Mouse (Mus musculus) hindbrain, embryonic 16.5 days (tissue): ENCODE measurements around the gene Tmod3. TPM values are rescaled to one million over a fixed set of nuclear protein-coding genes. Genes with fewer than 3 reads are reported as not detected.
"Not testable (repeated sequence)": the region's sequence is repeated elsewhere in the genome, so short reads cannot be mapped to it uniquely, and the experiment has no call there.

Experiments
- ATAC-seq: fragments of 200-750 bp; cut with Nextera tagmentation; 2 replicates; pipeline ENCODE4 v1.8.0; 2017; ENCODE audit warnings: moderate TSS enrichment, moderate library complexity
- H3K27ac ChIP-seq: fragments of 300-500 bp; sonication (generic); 2 replicates; pipeline ENCODE4 v1.5.1; 2014; ENCODE audit warnings: low read depth, mild to moderate bottlenecking, control low read depth, low read length, moderate library complexity
- H3K27me3 ChIP-seq: fragments of 300-500 bp; sonication (generic); replicated peaks from 2 replicates; pipeline ENCODE4 v1.6.1; 2014; ENCODE audit warnings: low read length; ENCODE audit not compliant: control insufficient read depth, insufficient read depth
- H3K36me3 ChIP-seq: fragments of 300-500 bp; sonication (generic); 2 replicates; pipeline ENCODE4 v1.6.1; 2014; ENCODE audit warnings: mild to moderate bottlenecking, low read length, moderate library complexity, mixed read lengths; ENCODE audit not compliant: control insufficient read depth, insufficient read depth
- H3K4me1 ChIP-seq: fragments of 300-500 bp; sonication (generic); 2 replicates; pipeline ENCODE4 v1.6.1; 2014; ENCODE audit warnings: low read depth, low read length; ENCODE audit not compliant: control insufficient read depth, insufficient read depth
- H3K4me2 ChIP-seq: fragments of 300-500 bp; sonication (generic); 2 replicates; pipeline ENCODE4 v1.6.1; 2014; ENCODE audit warnings: mild to moderate bottlenecking, low read length, control low read depth, moderate library complexity
- H3K4me3 ChIP-seq: fragments of 300-500 bp; sonication (generic); 2 replicates; pipeline ENCODE4 v1.5.1; 2014; ENCODE audit warnings: mild to moderate bottlenecking, low read length, control low read depth, moderate library complexity
- H3K9ac ChIP-seq: fragments of 300-500 bp; sonication (generic); 2 replicates; pipeline ENCODE4 v1.6.1; 2014; ENCODE audit warnings: low read depth, mild to moderate bottlenecking, control low read depth, low read length, moderate library complexity
- H3K9me3 ChIP-seq: fragments of 300-500 bp; sonication (generic); 2 replicates; pipeline ENCODE4 v1.6.1; 2014; ENCODE audit warnings: mild to moderate bottlenecking, low read length, moderate library complexity; ENCODE audit not compliant: control insufficient read depth
- WGBS: fragments of 180-500 bp; shearing (Covaris S2); extraction: QIAGEN DNeasy Blood & Tissue Kit; methylation state at CpG from one replicate; pipeline ENCODE4 v1.1.7; 2014; 5-methylcytosine and 5-hydroxymethylcytosine counted together
- polyA plus RNA-seq: library from polyadenylated mRNA; unstranded; fragments of >200 nt; fragmentation: Nextera tagmentation; extraction: Ambion mirVana; gene quantifications from 2 replicates; pipeline ENCODE4 v1.2.1, GENCODE M21; 2015

The Tmod3 gene
- polyA plus RNA-seq, 1 experiment from 2014 or later: 79.5 TPM

- Histone ChIP-seq H3K4me2 (no peak overlapping the region), H3K36me3 (no peaks in the 10 kb centered on the region), H3K9ac (no peak overlapping the region), H3K4me3 (no peak overlapping the region), H3K4me1 (0 out of 2 replicates have a peak, but pooled peaks cover 3% of the 10 kb centered on the region), H3K9me3 (no peaks in the 10 kb centered on the region), H3K27ac (no peak overlapping the region), H3K27me3 (no peaks in the 10 kb centered on the region)
- no peak for ATAC-seq
- whole genome bisulfite sequencing: 42% methylated on average over 5 of the region's 5 CpGs
Measured at GRCm38 (mm10) chr9:75541497-75541896, 18.0 kb downstream of the Tmod3 start.

GRCm38 (mm10) chr9:75536422-75536821, 23.0 kb downstream of the Tmod3 start:
- no peak for ATAC-seq

GRCm38 (mm10) chr9:75534431-75534962, 25.0 kb downstream of the Tmod3 start:
- H3K36me3 ChIP-seq: peaks cover 3% of the 10 kb centered on the region; the same call in 1 of the 2 replicates
- no peaks in the 10 kb centered on the region for H3K27me3 ChIP-seq
- H3K27ac ChIP-seq: no peak overlapping the region
- no peak overlapping the region for H3K9ac ChIP-seq
- H3K4me3 ChIP-seq: no peak overlapping the region
- WGBS: 94% methylated on average over 8 of the region's 8 CpGs
- 0 out of 2 replicates have a peak, but pooled peaks cover 3% of the 10 kb centered on the region for H3K4me1 ChIP-seq
- ATAC-seq: no peak
- H3K4me2 ChIP-seq: no peak overlapping the region
- H3K9me3 ChIP-seq: no peaks in the 10 kb centered on the region

More at GRCm38 (mm10) chr9:75536422-75536821, 23.0 kb downstream of the Tmod3 start:
- H3K9me3 ChIP-seq: no peaks in the 10 kb centered on the region
- H3K4me1 ChIP-seq: 0 out of 2 replicates have a peak, but pooled peaks cover 3% of the 10 kb centered on the region
- H3K27ac ChIP-seq: no peak overlapping the region
- H3K4me2 ChIP-seq: no peak overlapping the region
- H3K9ac ChIP-seq: no peak overlapping the region
- no peak overlapping the region for H3K4me3 ChIP-seq
- H3K36me3 ChIP-seq: no peaks in the 10 kb centered on the region
- WGBS: 60% methylated on average over 1 of the region's 1 CpGs
- no peaks in the 10 kb centered on the region for H3K27me3 ChIP-seq

GRCm38 (mm10) chr9:75532989-75533388, 26.5 kb downstream of the Tmod3 start:
- not testable (repeated sequence) for H3K9me3 ChIP-seq, H3K4me1 ChIP-seq, H3K27ac ChIP-seq, H3K4me3 ChIP-seq, H3K9ac ChIP-seq, H3K36me3 ChIP-seq, H3K4me2 ChIP-seq, ATAC-seq, H3K27me3 ChIP-seq
- 75% methylated on average over 8 of the region's 9 CpGs for WGBS

GRCm38 (mm10) chr9:75532461-75532860, 27.0 kb downstream of the Tmod3 start:
- Histone ChIP-seq H3K36me3 (peaks cover 9% of the 10 kb centered on the region), H3K27me3 (no peaks in the 10 kb centered on the region), H3K9ac (no peak overlapping the region), H3K4me3 (no peak overlapping the region), H3K27ac (no peak overlapping the region), H3K4me1 (0 out of 2 replicates have a peak, but pooled peaks cover 3% of the 10 kb centered on the region), H3K4me2 (no peak overlapping the region), H3K9me3 (no peaks in the 10 kb centered on the region)
- ATAC-seq: no peak
- WGBS: 92% methylated on average over 7 of the region's 7 CpGs

- Histone ChIP-seq H3K4me1 (no peaks in the 10 kb centered on the region), H3K9me3 (no peaks in the 10 kb centered on the region), H3K9ac (no peak overlapping the region), H3K36me3 (peaks cover 9% of the 10 kb centered on the region), H3K4me2 (no peak overlapping the region), H3K27me3 (no peaks in the 10 kb centered on the region), H3K4me3 (no peak overlapping the region), H3K27ac (no peak overlapping the region)
- no peak for ATAC-seq
- WGBS: 65% methylated on average over 5 of the region's 5 CpGs
Measured at GRCm38 (mm10) chr9:75529358-75529757, 30.1 kb downstream of the Tmod3 start.

- H3K27me3 ChIP-seq: no peaks in the 10 kb centered on the region
- H3K4me3 ChIP-seq: no peak overlapping the region
- ATAC-seq: no peak
- no peak overlapping the region for H3K9ac ChIP-seq
- no peak overlapping the region for H3K4me2 ChIP-seq
- WGBS: 97% methylated on average over 9 of the region's 9 CpGs
- H3K36me3 ChIP-seq: peaks cover 9% of the 10 kb centered on the region
- H3K27ac ChIP-seq: no peak overlapping the region
- no peaks in the 10 kb centered on the region for H3K9me3 ChIP-seq
- no peaks in the 10 kb centered on the region for H3K4me1 ChIP-seq
Measured at GRCm38 (mm10) chr9:75528096-75528495, 31.4 kb downstream of the Tmod3 start.

GRCm38 (mm10) chr9:75527368-75528059, 31.9 kb downstream of the Tmod3 start:
- WGBS: 72% methylated on average over 13 of the region's 13 CpGs
- Histone ChIP-seq H3K27ac (no peak overlapping the region), H3K9me3 (no peaks in the 10 kb centered on the region), H3K9ac (no peak overlapping the region), H3K4me1 (no peaks in the 10 kb centered on the region), H3K4me2 (no peak overlapping the region), H3K36me3 (peaks cover 9% of the 10 kb centered on the region), H3K27me3 (no peaks in the 10 kb centered on the region), H3K4me3 (no peak overlapping the region)
- peak; percentile 67 for ATAC-seq

GRCm38 (mm10) chr9:75523646-75524045, 35.8 kb downstream of the Tmod3 start:
- no peak overlapping the region for H3K4me2 ChIP-seq
- H3K9me3 ChIP-seq: no peaks in the 10 kb centered on the region
- H3K27ac ChIP-seq: no peak overlapping the region
- no peaks in the 10 kb centered on the region for H3K4me1 ChIP-seq
- no peak overlapping the region for H3K9ac ChIP-seq
- H3K36me3 ChIP-seq: peaks cover 4% of the 10 kb centered on the region; the same call in 1 of the 2 replicates
- no peak for ATAC-seq
- H3K4me3 ChIP-seq: no peak overlapping the region
- 47% methylated on average over 6 of the region's 6 CpGs for WGBS
- no peaks in the 10 kb centered on the region for H3K27me3 ChIP-seq
